Mouse (Mus musculus) heart, postnatal 0 days (tissue): ENCODE measurements around the gene Nrip1.

ENCODE experiments used
- CTCF ChIP-seq: IDR thresholded peaks from 2 replicates; pipeline ENCODE4 v1.5.1; 2016; ENCODE audit warnings: antibody characterized with exemption, control low read depth, low read depth
- EP300 ChIP-seq: IDR thresholded peaks from 2 replicates; pipeline ENCODE4 v1.6.1; 2016; ENCODE audit warnings: antibody characterized with exemption, low read depth

- TF ChIP-seq CTCF (no peak), EP300 (no peak)
These were observed 19.6 kb upstream of the Nrip1 start for GRCm38 (mm10) chr16:76393267-76393666.
